Mouse (Mus musculus): ENCODE results near the gene Lgals1. TPM values are rescaled to one million over a fixed set of nuclear protein-coding genes. Genes with fewer than 3 reads are reported as not detected.

The Lgals1 gene
- polyA plus RNA-seq, 1 experiment = 13,722 TPM

- Histone ChIP-seq H3K36me3 (ENCODE audit: control insufficient read depth, insufficient read depth) (peaks cover 13% of the 10 kb centered on the region), H3ac (ENCODE audit: control insufficient read depth, insufficient read length) (no peak overlapping the region), H3K27me3 (ENCODE audit: control insufficient read depth, insufficient read depth, insufficient read length) (no peaks in the 10 kb centered on the region), H3K4me3 (no peak overlapping the region), H3K4me2 (ENCODE audit: low read depth) (no peak overlapping the region), H3K79me2 (ENCODE audit: control insufficient read depth, insufficient read depth) (no peaks in the 10 kb centered on the region)
- no peak for TF ChIP-seq MYOD1 (IDR thresholded peaks at IDR 0.05; ENCODE audit: control insufficient read depth in 1 of 3, insufficient read length in 2 of 3, low read depth in 2 of 3)
- TF ChIP-seq POLR2A (IDR thresholded peaks at IDR 0.05; ENCODE audit: insufficient read length, low read depth) = no peak
- TF ChIP-seq SRF (IDR thresholded peaks at IDR 0.05; ENCODE audit: control insufficient read depth, insufficient read length, low read depth) = no peak
- no peak for TF ChIP-seq TCF3 (IDR thresholded peaks at IDR 0.05; ENCODE audit: insufficient read length, low read depth)
- no peak for TF ChIP-seq POLR2AphosphoS2 (IDR thresholded peaks at IDR 0.05; ENCODE audit: insufficient read length, low read depth)
- TF ChIP-seq MYOG (IDR thresholded peaks at IDR 0.05; ENCODE audit: control insufficient read depth in 1 of 3, insufficient read depth in 1 of 3, insufficient read length in 2 of 3, low read depth in 2 of 3) = no peak
- TF ChIP-seq REST (IDR thresholded peaks at IDR 0.05; ENCODE audit: insufficient read depth, insufficient read length) = no peak
- no peak for TF ChIP-seq E2F4 (IDR thresholded peaks at IDR 0.05; ENCODE audit: insufficient read depth)
- no peak for TF ChIP-seq MAX (IDR thresholded peaks at IDR 0.05; ENCODE audit: low read depth)
- no peak for TF ChIP-seq CEBPB (IDR thresholded peaks at IDR 0.05; ENCODE audit: insufficient read depth, poor library complexity, severe bottlenecking)
- no peak for TF ChIP-seq USF1 (IDR thresholded peaks at IDR 0.05; ENCODE audit: low read depth)
- TF ChIP-seq TCF12 (IDR thresholded peaks at IDR 0.05; ENCODE audit: insufficient read depth, poor library complexity, severe bottlenecking) = no peak
These were observed 18.1 kb upstream of the Lgals1 start for GRCm38 (mm10) chr15:78908399-78908798.

GRCm38 (mm10) chr15:78908982-78909381 lies 17.5 kb upstream of the Lgals1 start:
- Histone ChIP-seq H3K4me2 (ENCODE audit: low read depth) (no peak overlapping the region), H3K79me2 (ENCODE audit: control insufficient read depth, insufficient read depth) (no peaks in the 10 kb centered on the region)
- TF ChIP-seq SRF (IDR thresholded peaks at IDR 0.05; ENCODE audit: control insufficient read depth, insufficient read length, low read depth) = no peak
- TF ChIP-seq CEBPB (IDR thresholded peaks at IDR 0.05; ENCODE audit: insufficient read depth, poor library complexity, severe bottlenecking) = no peak
- no peak for TF ChIP-seq POLR2AphosphoS2 (IDR thresholded peaks at IDR 0.05; ENCODE audit: insufficient read length, low read depth)
- no peak for TF ChIP-seq USF1 (IDR thresholded peaks at IDR 0.05; ENCODE audit: low read depth)
- TF ChIP-seq TCF3 (IDR thresholded peaks at IDR 0.05; ENCODE audit: insufficient read length, low read depth) = no peak
- no peak for TF ChIP-seq POLR2A (IDR thresholded peaks at IDR 0.05; ENCODE audit: insufficient read length, low read depth)
- TF ChIP-seq MAX (IDR thresholded peaks at IDR 0.05; ENCODE audit: low read depth) = no peak
- no peak for TF ChIP-seq TCF12 (IDR thresholded peaks at IDR 0.05; ENCODE audit: insufficient read depth, poor library complexity, severe bottlenecking)
- TF ChIP-seq E2F4 (IDR thresholded peaks at IDR 0.05; ENCODE audit: insufficient read depth) = no peak
- no peak for TF ChIP-seq REST (IDR thresholded peaks at IDR 0.05; ENCODE audit: insufficient read depth, insufficient read length)
- TF ChIP-seq MYOG (IDR thresholded peaks at IDR 0.05; ENCODE audit: control insufficient read depth in 1 of 3, insufficient read depth in 1 of 3, insufficient read length in 2 of 3, low read depth in 2 of 3) = no peak
- no peak for TF ChIP-seq MYOD1 (IDR thresholded peaks at IDR 0.05; ENCODE audit: control insufficient read depth in 1 of 3, insufficient read length in 2 of 3, low read depth in 2 of 3)

GRCm38 (mm10) chr15:78912040-78912439 lies 14.5 kb upstream of the Lgals1 start:
- H3ac ChIP-seq (ENCODE audit: control insufficient read depth, insufficient read length) = no peak overlapping the region
- H3K4me3 ChIP-seq = no peak overlapping the region
- no peaks in the 10 kb centered on the region for H3K36me3 ChIP-seq (ENCODE audit: control insufficient read depth, insufficient read depth)
- H3K79me2 ChIP-seq (ENCODE audit: control insufficient read depth, insufficient read depth) = peaks cover 14% of the 10 kb centered on the region
- H3K4me2 ChIP-seq (ENCODE audit: low read depth) = no peak overlapping the region
- TF ChIP-seq SRF (IDR thresholded peaks at IDR 0.05; ENCODE audit: control insufficient read depth, insufficient read length, low read depth) (no peak), POLR2AphosphoS2 (IDR thresholded peaks at IDR 0.05; ENCODE audit: insufficient read length, low read depth) (no peak), USF1 (IDR thresholded peaks at IDR 0.05; ENCODE audit: low read depth) (no peak), MYOD1 (IDR thresholded peaks at IDR 0.05; ENCODE audit: control insufficient read depth in 1 of 3, insufficient read length in 2 of 3, low read depth in 2 of 3) (no peak), E2F4 (IDR thresholded peaks at IDR 0.05; ENCODE audit: insufficient read depth) (no peak), CEBPB (IDR thresholded peaks at IDR 0.05; ENCODE audit: insufficient read depth, poor library complexity, severe bottlenecking) (no peak), MYOG (IDR thresholded peaks at IDR 0.05; ENCODE audit: control insufficient read depth in 1 of 3, insufficient read depth in 1 of 3, insufficient read length in 2 of 3, low read depth in 2 of 3) (no peak), REST (IDR thresholded peaks at IDR 0.05; ENCODE audit: insufficient read depth, insufficient read length) (no peak), TCF3 (IDR thresholded peaks at IDR 0.05; ENCODE audit: insufficient read length, low read depth) (no peak), MAX (IDR thresholded peaks at IDR 0.05; ENCODE audit: low read depth) (no peak), POLR2A (IDR thresholded peaks at IDR 0.05; ENCODE audit: insufficient read length, low read depth) (no peak), TCF12 (IDR thresholded peaks at IDR 0.05; ENCODE audit: insufficient read depth, poor library complexity, severe bottlenecking) (no peak)
- H3K27me3 ChIP-seq (ENCODE audit: control insufficient read depth, insufficient read depth, insufficient read length) = no peaks in the 10 kb centered on the region

More at GRCm38 (mm10) chr15:78908982-78909381, 17.5 kb upstream of the Lgals1 start:
- Histone ChIP-seq H3K27me3 (ENCODE audit: control insufficient read depth, insufficient read depth, insufficient read length) (no peaks in the 10 kb centered on the region), H3K4me3 (no peak overlapping the region), H3K36me3 (ENCODE audit: control insufficient read depth, insufficient read depth) (peaks cover 13% of the 10 kb centered on the region), H3ac (ENCODE audit: control insufficient read depth, insufficient read length) (no peak overlapping the region)

DNA sequence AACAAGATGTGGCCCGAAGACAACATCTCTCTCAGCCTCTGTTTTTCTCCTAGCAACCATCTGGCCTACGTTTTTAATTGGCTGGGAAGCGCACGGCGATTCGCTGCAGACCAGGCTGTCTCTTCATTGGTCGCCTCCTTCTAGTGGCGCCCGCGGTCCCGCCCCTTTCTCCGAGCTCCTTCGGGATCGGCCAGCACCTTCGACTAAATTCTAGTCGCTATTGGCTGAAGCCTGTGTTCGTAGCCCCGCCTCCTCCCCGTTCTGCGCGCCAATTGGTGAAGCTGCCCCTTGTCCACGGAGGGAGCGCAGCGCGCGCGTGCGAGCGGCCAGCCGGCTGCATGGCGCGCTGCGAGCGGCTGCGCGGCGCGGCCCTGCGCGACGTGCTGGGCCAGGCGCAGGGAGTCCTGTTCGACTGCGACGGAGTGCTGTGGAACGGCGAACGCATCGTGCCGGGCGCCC lies 12.9 kb upstream of the Lgals1 start, which contains the start of gene Pdxp:
Pdxp (plus strand) TSS at position 288 of the 459 bp plus-strand sequence.
- Histone ChIP-seq H3K27me3 (ENCODE audit: control insufficient read depth, insufficient read depth, insufficient read length) (no peaks in the 10 kb centered on the region), H3K4me2 (ENCODE audit: low read depth) (peak within 1 kb of the TSS; percentile 89), H3ac (ENCODE audit: control insufficient read depth, insufficient read length) (peak within 1 kb of the TSS; percentile 43), H3K79me2 (ENCODE audit: control insufficient read depth, insufficient read depth) (peaks cover 14% of the 10 kb centered on the region), H3K36me3 (ENCODE audit: control insufficient read depth, insufficient read depth) (no peaks in the 10 kb centered on the region), H3K4me3 (peak within 1 kb of the TSS; percentile 22)
- TF ChIP-seq POLR2AphosphoS2 (IDR thresholded peaks at IDR 0.05; ENCODE audit: insufficient read length, low read depth) = peak; percentile 98
- TF ChIP-seq TCF12 (IDR thresholded peaks at IDR 0.05; ENCODE audit: insufficient read depth, poor library complexity, severe bottlenecking) = no peak
- TF ChIP-seq CEBPB (IDR thresholded peaks at IDR 0.05; ENCODE audit: insufficient read depth, poor library complexity, severe bottlenecking) = no peak
- TF ChIP-seq SRF (IDR thresholded peaks at IDR 0.05; ENCODE audit: control insufficient read depth, insufficient read length, low read depth) = no peak
- TF ChIP-seq E2F4 (IDR thresholded peaks at IDR 0.05; ENCODE audit: insufficient read depth) = peak; percentile 74
- no peak for TF ChIP-seq TCF3 (IDR thresholded peaks at IDR 0.05; ENCODE audit: insufficient read length, low read depth)
- peak; percentile 99 for TF ChIP-seq POLR2A (IDR thresholded peaks at IDR 0.05; ENCODE audit: insufficient read length, low read depth)
- TF ChIP-seq MYOD1 (IDR thresholded peaks at IDR 0.05; ENCODE audit: control insufficient read depth in 1 of 3, insufficient read length in 2 of 3, low read depth in 2 of 3) = peak in 1 of 3 experiments; percentile 53
- TF ChIP-seq MYOG (IDR thresholded peaks at IDR 0.05; ENCODE audit: control insufficient read depth in 1 of 3, insufficient read depth in 1 of 3, insufficient read length in 2 of 3, low read depth in 2 of 3) = peak in 2 of 3 experiments; percentile 21 to 63
- TF ChIP-seq MAX (IDR thresholded peaks at IDR 0.05; ENCODE audit: low read depth) = peak; percentile 41
- TF ChIP-seq USF1 (IDR thresholded peaks at IDR 0.05; ENCODE audit: low read depth) = no peak
- no peak for TF ChIP-seq REST (IDR thresholded peaks at IDR 0.05; ENCODE audit: insufficient read depth, insufficient read length)
